Mouse (Mus musculus): ENCODE measurements around the gene Stat4. TPM values are rescaled to one million over a fixed set of nuclear protein-coding genes. Genes with fewer than 3 reads are reported as not detected.
"Not testable (repeated sequence)": the region's sequence is repeated elsewhere in the genome, so short reads cannot be mapped to it uniquely, and the experiment has no call there.

Stat4 gene
- total RNA-seq, 2 experiments from 2014 or later = 0.33 to 0.61 TPM

DNA sequence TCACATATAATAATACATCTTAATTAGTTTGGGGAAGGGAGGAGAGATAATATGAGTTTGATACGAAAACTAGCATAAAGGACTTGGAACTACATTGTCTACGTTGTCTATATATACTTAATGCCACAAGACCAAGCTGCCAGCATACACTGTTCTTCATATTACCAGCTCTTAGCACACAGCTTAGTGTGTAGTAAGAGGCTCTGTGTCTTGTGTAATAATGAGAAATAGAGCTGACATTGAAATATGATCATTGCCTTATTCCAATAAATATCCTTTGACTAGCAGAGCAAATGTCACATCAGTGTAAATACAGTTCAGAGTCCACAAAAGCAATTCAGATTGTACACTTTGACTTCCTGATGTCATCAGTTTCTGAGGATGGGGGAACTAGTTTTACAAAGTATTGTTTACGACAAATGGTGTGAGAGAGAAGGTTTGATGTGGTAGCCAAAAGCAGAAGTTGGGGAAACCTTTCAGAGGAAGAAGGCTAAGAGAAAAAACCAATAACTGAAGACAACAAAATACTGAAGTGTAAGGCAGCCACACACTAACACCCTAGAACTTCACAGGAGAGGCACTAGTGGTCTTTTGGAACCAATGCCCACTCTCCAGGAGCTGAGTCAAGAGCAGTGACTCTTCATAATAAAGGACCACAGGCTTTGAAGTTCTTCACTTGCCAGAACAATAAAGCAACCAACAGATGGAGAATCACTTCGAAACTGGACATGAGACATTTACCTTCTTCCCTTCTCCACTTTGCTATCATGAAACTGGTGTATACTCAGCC, 35.2 kb downstream of the Stat4 start:
- intact Hi-C loops (cut with DNase I) = no loop called here

DNA sequence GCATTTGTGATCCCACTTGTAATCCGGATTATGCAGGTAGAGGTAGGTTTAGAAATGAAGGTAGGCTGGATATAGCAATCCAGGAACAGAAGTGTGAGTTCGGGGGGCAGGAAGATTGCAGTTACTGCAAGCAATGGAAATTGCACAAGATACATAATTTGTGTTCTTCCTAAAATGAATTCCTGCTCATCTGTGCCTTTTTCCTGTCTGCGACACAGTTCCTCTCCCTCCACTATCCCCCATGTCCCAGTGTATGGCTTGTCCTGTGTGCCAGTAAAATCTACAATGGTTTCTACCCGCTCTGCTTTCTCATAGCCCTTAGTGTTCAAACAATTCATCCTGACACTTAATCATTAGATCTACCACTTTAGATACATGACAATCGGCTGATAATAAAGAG, 41.7 kb downstream of the Stat4 start:
- intact Hi-C loops (cut with DNase I) = no loop called here
- DNase-seq = no peak

More for the DNA sequence above, 35.2 kb downstream of the Stat4 start:
- DNase-seq = no peak

DNA sequence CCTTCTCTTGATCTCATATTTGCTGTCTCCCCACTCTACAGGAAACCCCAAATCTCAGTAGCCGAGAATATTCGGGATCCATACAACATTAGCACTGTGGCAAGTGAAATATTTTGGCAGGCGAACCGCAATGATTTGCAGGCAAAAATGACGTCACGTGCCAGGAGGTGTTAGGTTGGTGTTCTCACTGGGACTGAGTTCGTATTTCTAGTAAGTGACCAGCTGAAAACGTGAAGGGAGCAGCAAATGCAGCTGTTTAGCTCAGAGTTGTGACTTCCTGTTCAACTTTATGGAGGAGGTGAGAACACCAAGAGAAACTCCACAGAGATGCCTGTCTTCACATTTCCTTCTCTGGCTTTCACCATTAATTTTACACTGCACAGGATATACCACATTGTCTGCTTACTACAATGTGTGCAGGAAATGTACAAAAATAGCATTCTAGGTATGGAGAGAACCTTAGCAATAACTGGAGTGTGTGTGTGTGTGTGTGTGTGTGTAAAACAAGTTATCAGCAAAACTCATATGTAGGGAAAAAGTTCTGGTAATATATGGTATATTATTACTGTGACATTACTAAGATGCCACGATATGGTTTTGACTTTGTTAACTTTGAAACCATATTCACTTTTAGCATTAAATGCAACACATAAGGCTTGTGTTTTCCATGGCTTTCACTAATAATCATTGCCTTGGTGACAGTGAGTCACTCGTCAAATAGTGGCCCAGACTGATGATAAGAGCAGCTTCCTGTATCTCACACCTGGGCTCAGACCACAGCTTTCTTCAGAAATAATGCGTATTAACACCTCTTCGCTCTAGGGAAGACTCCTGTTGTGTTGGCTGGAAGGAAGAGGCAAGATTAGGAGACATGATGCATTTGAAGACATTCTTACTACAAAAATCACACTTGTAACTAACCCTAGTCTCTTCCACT, 48.1 kb downstream of the Stat4 start:
- intact Hi-C loops (cut with DNase I) = no loop called here
- no peak for DNase-seq

GRCm38 (mm10) chr1:52039151-52039550, 52.2 kb downstream of the Stat4 start:
- peak; percentile 9 to 12 for DNase-seq
- intact Hi-C loops (cut with DNase I) = no loop called here

GRCm38 (mm10) chr1:52039626-52040025, 52.7 kb downstream of the Stat4 start:
- intact Hi-C loops (cut with DNase I) = no loop called here

GRCm38 (mm10) chr1:52040366-52041061, 53.6 kb downstream of the Stat4 start:
- DNase-seq = no peak
- intact Hi-C loops (cut with DNase I) = no loop called here

More at GRCm38 (mm10) chr1:52039626-52040025, 52.7 kb downstream of the Stat4 start:
- DNase-seq = no peak

DNA sequence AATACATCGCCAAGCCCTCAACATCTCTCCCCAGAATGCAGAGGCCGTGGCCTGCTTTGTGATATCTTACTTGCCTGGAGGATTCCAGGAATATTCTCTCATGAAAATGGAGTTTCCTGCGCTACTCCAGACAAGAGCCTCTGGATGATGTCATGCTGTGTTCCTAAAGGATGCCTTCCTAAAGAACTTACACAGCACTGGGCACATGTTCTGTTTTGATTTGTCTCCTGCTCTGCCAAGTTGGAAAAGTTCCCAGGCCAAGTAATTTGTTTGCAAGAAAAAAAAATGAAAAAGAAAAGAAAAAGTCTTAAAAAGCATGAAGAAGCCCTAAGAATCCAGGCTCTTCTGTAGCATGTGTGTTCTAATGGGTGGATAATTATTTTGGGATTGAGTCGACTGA, 56.2 kb downstream of the Stat4 start:
- intact Hi-C loops (cut with DNase I) = no loop called here
- DNase-seq = no peak

DNA sequence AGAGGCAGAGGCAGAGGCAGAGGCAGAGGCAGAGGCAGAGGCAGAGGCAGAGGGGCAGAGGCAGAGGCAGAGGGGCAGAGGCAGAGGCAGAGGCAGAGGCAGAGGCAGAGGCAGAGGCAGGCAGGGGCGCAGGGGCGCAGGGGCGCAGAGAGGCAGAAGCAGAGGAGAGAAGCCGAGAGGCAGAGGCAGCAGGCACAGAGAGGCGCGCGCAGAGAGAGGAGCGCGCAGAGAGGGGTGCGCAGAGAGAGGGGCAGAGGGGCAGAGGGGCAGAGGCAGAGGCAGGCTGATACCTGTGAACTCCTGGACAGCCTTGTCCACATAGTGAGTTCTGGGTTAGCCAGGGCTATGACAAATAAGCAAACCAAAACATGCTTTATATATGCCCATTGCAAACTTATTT, 59.9 kb downstream of the Stat4 start:
- intact Hi-C loops (cut with DNase I) = not testable (repeated sequence)

DNA sequence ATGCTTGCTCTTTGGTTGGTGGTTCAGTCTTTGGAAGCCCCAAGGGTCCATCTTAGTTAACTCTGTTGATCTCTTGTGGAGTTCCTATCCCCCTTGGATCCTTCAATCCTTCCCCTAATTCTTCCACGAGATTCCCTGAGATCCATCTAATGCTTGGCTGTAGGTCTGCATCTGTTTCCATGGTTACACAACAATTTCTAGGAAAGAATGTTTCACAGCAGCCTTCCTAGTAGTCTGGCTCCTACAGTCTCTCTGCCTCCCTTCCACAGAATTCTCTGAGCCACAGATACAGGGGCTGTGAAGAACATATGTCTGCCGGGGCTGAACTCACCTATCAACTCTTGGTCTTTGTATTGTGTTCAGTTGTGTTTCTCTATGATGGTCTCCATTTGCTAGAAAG, 61.8 kb downstream of the Stat4 start:
- intact Hi-C loops (cut with DNase I) = no loop called here
- no peak for DNase-seq

More for the DNA sequence above, 59.9 kb downstream of the Stat4 start:
- DNase-seq = not testable (repeated sequence)

DNA sequence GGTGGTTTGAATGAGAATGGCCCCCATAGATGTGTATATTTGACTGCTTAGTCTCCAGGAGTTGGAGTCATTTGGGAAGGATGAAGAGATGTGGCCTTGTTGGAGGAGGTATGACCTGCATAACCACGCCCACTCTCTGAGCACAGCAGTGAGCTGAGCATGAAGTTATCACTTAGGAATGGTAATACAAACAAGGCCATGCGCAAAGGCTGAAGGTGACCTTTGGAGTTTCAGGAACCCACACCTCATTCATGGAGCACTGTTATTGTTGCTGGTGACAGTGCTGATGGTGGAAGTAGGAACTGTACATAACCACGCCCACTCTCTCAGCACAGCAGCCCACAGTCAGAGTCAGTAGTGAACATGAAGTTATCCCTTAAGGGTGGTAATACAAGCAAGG, 62.9 kb downstream of the Stat4 start:
- intact Hi-C loops (cut with DNase I) = no loop called here
- DNase-seq = no peak

GRCm38 (mm10) chr1:52051542-52051941, 64.6 kb downstream of the Stat4 start:
- DNase-seq = no peak
- intact Hi-C loops (cut with DNase I) = no loop called here

DNA sequence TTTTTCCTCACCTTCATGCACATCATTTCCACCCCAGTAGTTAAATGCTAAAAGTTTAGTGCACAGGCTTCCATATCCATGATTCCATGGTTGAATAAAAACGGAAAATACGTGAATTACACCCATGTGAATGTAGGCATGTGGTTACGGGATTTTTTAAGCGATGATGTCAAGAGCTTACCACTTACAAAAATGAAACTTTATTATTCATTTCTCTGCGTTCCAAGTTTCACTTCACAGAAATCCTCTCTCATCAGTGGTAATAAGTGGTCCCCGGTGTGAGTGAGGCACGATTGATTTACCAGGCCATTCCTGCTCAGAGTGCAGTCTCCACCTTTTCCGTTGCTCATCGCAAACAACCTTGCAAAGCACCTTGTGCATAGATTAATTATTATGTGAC, 66.0 kb downstream of the Stat4 start:
- intact Hi-C loops (cut with DNase I) = no loop called here
- DNase-seq = no peak

GRCm38 (mm10) chr1:52055947-52056346, 69.0 kb downstream of the Stat4 start:
- no peak for DNase-seq
- intact Hi-C loops (cut with DNase I) = no loop called here

DNA sequence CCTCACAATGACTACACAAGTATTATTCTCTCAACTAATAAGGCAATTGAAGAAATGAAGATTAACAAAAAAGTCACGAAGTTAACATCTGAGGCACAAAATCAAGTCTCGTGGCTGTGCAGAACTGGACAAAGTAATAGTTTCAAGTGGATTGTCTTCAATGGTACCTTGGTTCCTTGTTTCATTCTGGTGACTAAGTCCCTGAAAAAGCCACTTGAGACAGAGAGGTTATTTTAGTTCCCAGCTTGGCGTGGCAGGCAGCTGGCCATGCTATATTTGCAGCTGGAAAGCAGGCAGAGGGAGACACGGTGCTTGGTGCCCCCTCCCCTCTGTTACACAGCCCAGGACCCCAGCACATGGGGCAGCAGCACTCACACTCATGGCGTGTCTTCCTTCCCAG, 70.2 kb downstream of the Stat4 start:
- intact Hi-C loops (cut with DNase I) = no loop called here
- DNase-seq = no peak

- DNase-seq = no peak
- intact Hi-C loops (cut with DNase I) = no loop called here
Observed at GRCm38 (mm10) chr1:52066276-52066675, 79.3 kb downstream of the Stat4 start.

- intact Hi-C loops (cut with DNase I) = no loop called here
- DNase-seq = no peak
Observed at GRCm38 (mm10) chr1:52066694-52067093, 79.7 kb downstream of the Stat4 start.

DNA sequence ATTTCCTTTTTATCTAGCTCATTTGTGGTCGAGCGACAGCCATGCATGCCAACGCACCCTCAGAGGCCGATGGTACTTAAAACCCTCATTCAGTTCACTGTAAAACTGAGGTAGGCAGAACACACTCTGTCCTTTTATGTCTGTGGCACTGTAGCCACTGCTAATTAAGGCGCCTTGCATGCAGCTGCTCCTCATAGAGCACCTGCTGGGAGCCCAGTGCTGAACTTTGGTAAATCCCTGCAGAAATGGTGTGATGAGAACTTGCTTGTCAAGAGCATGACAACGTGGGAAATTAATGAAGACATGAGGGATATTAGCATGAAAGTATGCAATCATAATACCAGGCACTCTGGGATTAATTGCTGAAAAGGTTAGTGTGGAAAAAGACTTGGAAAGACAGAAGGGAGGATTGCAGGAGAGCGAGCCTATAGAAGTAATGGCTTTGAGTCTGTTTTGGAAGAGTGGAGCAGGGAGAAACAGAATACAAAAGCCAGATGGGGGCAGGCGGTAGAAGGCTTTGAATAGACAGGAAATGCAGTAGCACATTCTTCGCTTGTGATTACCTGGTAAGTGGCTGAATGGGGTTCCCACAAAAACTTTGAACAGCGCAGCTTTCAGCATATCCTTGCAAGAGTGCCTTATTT, 92.9 kb downstream of the Stat4 start:
- intact Hi-C loops (cut with DNase I) = no loop called here
- DNase-seq = no peak

- intact Hi-C loops (cut with DNase I) = no loop called here
- no peak for DNase-seq
Observed at GRCm38 (mm10) chr1:52080375-52080774, 93.4 kb downstream of the Stat4 start.

DNA sequence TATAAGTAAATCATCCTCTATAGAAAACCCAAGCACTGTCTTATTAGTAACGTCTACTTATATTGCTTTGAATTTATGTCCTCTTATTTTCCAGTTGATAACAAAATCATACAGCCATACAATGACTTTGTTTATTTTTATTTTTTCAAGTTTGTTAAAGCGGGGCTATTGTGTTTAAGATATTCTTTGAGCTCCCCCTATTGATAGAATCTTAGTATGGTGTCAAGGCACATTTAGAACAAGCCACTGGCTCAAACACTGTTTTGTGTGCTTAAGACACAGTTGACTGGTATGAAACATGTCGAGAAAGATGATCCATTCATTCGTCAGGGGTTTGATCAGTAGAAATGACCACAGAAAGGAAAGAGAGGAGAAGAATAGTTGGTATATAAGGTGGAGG, 99.3 kb downstream of the Stat4 start:
- intact Hi-C loops (cut with DNase I) = loop anchor here (1.0 to 5.0 kb wide), 2 partner anchors 82 to 444 kb away; no protein-coding TSS in a partner anchor
- DNase-seq = no peak

DNA sequence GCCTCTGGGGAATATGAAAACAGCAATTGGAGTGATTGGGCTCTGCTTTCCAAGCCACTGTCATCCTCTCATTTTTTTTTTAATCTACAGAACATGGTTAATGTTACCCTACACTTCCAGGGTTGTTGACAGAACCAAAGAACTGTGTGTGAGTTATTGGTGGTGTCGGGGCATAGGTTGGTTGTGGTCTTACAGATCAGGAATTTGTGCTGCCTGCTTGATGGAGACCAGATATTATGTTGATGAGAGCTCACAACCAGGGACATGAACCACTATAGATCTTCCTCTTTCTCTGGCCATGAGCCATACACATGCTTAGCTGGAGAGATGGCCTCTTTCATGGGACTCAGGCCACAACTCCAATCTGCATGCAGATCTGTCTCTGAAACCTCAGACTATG, 100.2 kb downstream of the Stat4 start:
- intact Hi-C loops (cut with DNase I) = loop anchor here (5.0 kb wide), 1 partner anchor 445 kb away; no protein-coding TSS in a partner anchor
- no peak for DNase-seq

Data from heart, postnatal 14 days (tissue).